11 mouse cellular contexts compared by ENCODE assay signal in the genomic region with DNA sequence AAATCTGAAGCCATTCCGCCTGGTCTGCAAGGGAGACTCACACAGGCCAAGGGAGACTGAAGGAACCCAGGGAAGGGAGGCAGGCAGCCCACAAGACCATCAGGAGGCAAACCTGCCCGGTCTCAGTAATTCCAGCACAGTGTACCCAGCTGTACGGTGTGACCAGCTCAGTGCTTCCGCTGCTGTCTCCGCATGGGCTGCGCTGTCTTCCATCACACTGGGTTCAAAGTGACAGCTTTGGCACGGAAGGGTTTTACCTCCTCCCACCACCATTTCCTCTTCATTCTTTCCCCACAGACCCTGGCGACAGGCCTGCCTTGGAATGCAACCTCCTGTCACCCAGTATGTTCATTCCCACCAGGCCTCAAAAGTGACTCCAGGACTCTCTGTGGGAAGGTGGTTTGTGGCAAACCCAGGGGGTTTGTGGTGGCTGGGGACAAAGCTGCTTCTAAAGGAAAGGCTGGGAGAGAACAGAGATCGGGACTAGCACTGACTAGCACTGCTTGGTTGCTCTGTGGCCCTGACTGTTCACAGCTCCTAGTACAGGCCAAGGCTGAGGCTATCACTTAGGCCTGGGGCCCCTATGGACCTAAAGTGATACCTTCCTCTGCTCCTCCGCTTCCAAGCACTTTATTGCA.
DNase-seq lines count a peak whose midpoint lies in the region; ATAC-seq and TF ChIP-seq lines count a peak whose summit lies in the region.
"Had no signal": no experiment of that assay in that cellular context is flagged by ENCODE, and none has a peak within 500 bp of the region (broad histone marks: within the 10 kb centered on the region; RNA-seq: fewer than 3 reads in every experiment).

No protein-coding gene starts in this region.

- H3K4me3 ChIP-seq in midbrain, postnatal 0 days (ENCODE audit: low read depth, low read length): no peak overlapping the region
- no peak overlapping the region for H3K4me3 ChIP-seq in midbrain, embryonic 16.5 days (ENCODE audit: low read depth, low read length)
- no peak overlapping the region for H3K4me3 ChIP-seq in heart, embryonic 13.5 days
- H3K4me3 ChIP-seq in limb, embryonic 11.5 days (ENCODE audit: low read depth, low read length): no peak overlapping the region
- H3K4me3 ChIP-seq: erythroblast, embryonic 14.5 days had no signal

- H3K36me3 ChIP-seq in midbrain, postnatal 0 days (ENCODE audit: insufficient read depth, low read length): no peaks in the 10 kb centered on the region
- no peaks in the 10 kb centered on the region for H3K36me3 ChIP-seq in midbrain, embryonic 16.5 days (ENCODE audit: control insufficient read depth, insufficient read depth, low read length)
- H3K36me3 ChIP-seq in heart, embryonic 13.5 days: no peaks in the 10 kb centered on the region
- H3K36me3 ChIP-seq in limb, embryonic 11.5 days (ENCODE audit: control insufficient read depth, insufficient read depth, low read length): no peaks in the 10 kb centered on the region
- H3K36me3 ChIP-seq: G1E had no signal

- no peaks in the 10 kb centered on the region for H3K27me3 ChIP-seq in midbrain, postnatal 0 days (ENCODE audit: insufficient read depth, low read length)
- no peaks in the 10 kb centered on the region for H3K27me3 ChIP-seq in midbrain, embryonic 16.5 days (ENCODE audit: control insufficient read depth, insufficient read depth, low read depth, low read length)
- no peaks in the 10 kb centered on the region; the same call in 1 of the 2 replicates for H3K27me3 ChIP-seq in heart, embryonic 13.5 days (replicated peaks)
- no peaks in the 10 kb centered on the region for H3K27me3 ChIP-seq in limb, embryonic 11.5 days (ENCODE audit: control insufficient read depth, insufficient read depth, low read length)

- H3K4me1 ChIP-seq in midbrain, postnatal 0 days (ENCODE audit: insufficient read depth, low read length): no peaks in the 10 kb centered on the region
- no peaks in the 10 kb centered on the region for H3K4me1 ChIP-seq in midbrain, embryonic 16.5 days (ENCODE audit: control insufficient read depth, insufficient read depth, low read length)
- peaks cover 30% of the 10 kb centered on the region for H3K4me1 ChIP-seq in heart, embryonic 13.5 days
- peaks cover 7% of the 10 kb centered on the region; the same call in 1 of the 2 replicates for H3K4me1 ChIP-seq in limb, embryonic 11.5 days (ENCODE audit: control insufficient read depth, insufficient read depth, low read length)

- no peak overlapping the region for H3K27ac ChIP-seq in midbrain, postnatal 0 days (ENCODE audit: low read depth, low read length)
- H3K27ac ChIP-seq in midbrain, embryonic 16.5 days (ENCODE audit: low read length): no peak overlapping the region
- H3K27ac ChIP-seq in heart, embryonic 13.5 days (replicated peaks): peak overlapping the region; percentile 86
- 0 out of 2 replicates have a peak overlapping the region, but pooled peaks have one; percentile 14 for H3K27ac ChIP-seq in limb, embryonic 11.5 days (replicated peaks; ENCODE audit: low read depth, low read length)

- TF ChIP-seq CTCF in midbrain, postnatal 0 days (IDR thresholded peaks at IDR 0.05): no peak

- no peaks in the 10 kb centered on the region for H3K9me3 ChIP-seq in midbrain, postnatal 0 days (ENCODE audit: low read length)
- H3K9me3 ChIP-seq in midbrain, embryonic 16.5 days (replicated peaks; ENCODE audit: control insufficient read depth, low read length, poor library complexity, severe bottlenecking): no peaks in the 10 kb centered on the region
- H3K9me3 ChIP-seq in heart, embryonic 13.5 days: no peaks in the 10 kb centered on the region
- H3K9me3 ChIP-seq in limb, embryonic 11.5 days (ENCODE audit: control insufficient read depth, low read length): no peaks in the 10 kb centered on the region
- H3K9me3 ChIP-seq: G1E had no signal

- intact Hi-C loops in left cerebral cortex, postnatal 10 days (cut with DNase I): no loop called here

- no peak overlapping the region for H3K9ac ChIP-seq in midbrain, postnatal 0 days (replicated peaks; ENCODE audit: low read length, poor library complexity, severe bottlenecking)
- H3K9ac ChIP-seq in midbrain, embryonic 16.5 days (ENCODE audit: low read depth, low read length): no peak overlapping the region
- no peak overlapping the region for H3K9ac ChIP-seq in heart, embryonic 13.5 days
- H3K9ac ChIP-seq in limb, embryonic 11.5 days (ENCODE audit: low read length): no peak overlapping the region

- WGBS in midbrain, postnatal 0 days: 55% methylated on average over 10 of the region's 10 CpGs
- WGBS in midbrain, embryonic 16.5 days: 56% methylated on average over 10 of the region's 10 CpGs
- 26% methylated on average over 10 of the region's 10 CpGs for WGBS in heart, embryonic 13.5 days
- WGBS in limb, embryonic 11.5 days: 52% methylated on average over 10 of the region's 10 CpGs

- peak; percentile 58; the same call in 1 of the 2 replicates for ATAC-seq in midbrain, postnatal 0 days (ENCODE audit: low FRiP score)
- no peak; the same call in 1 of the 2 replicates for ATAC-seq in midbrain, embryonic 16.5 days
- peak; percentile 42; the same call in 1 of the 2 replicates for ATAC-seq in heart, embryonic 13.5 days (ENCODE audit: extremely low read depth, insufficient number of reproducible peaks, low FRiP score, low TSS enrichment)
- no peak for ATAC-seq in limb, embryonic 11.5 days (ENCODE audit: insufficient number of reproducible peaks, low FRiP score, low TSS enrichment, low read depth)

- DNase-seq in midbrain, postnatal 0 days (ENCODE audit: low spot score): no peak
- peak; percentile 38 for DNase-seq in limb, embryonic 11.5 days (ENCODE audit: low spot score)
- peak; percentile 28 for DNase-seq in thymus, postnatal 4 days
- no peak for DNase-seq in gastrocnemius, postnatal 10 days
- DNase-seq in left cerebral cortex, postnatal 10 days (ENCODE audit: extremely low spot score in 1 of 2, low spot score in 2 of 2): no peak
- DNase-seq: kidney, adult 18-20 months had no signal

- no peak overlapping the region for H3K4me2 ChIP-seq in midbrain, postnatal 0 days (ENCODE audit: low read depth, low read length, poor library complexity, severe bottlenecking)
- no peak overlapping the region for H3K4me2 ChIP-seq in midbrain, embryonic 16.5 days (ENCODE audit: low read length)
- H3K4me2 ChIP-seq in heart, embryonic 13.5 days: no peak overlapping the region
- H3K4me2 ChIP-seq in limb, embryonic 11.5 days (ENCODE audit: low read depth, severe bottlenecking): no peak overlapping the region
- H3K4me2 ChIP-seq: liver, embryonic 11.5 days had no signal

Comparison
In these comparisons a context has a peak if more than half of its experiments do, and no peak if none do; other contexts are left out.
1. ATAC-seq: peak in midbrain, postnatal 0 days (single experiment) and heart, embryonic 13.5 days (single experiment); none in midbrain, embryonic 16.5 days (single experiment) and limb, embryonic 11.5 days (single experiment).
2. DNase-seq: peak in limb, embryonic 11.5 days (single experiment) and thymus, postnatal 4 days (single experiment); none in midbrain, postnatal 0 days (single experiment), gastrocnemius, postnatal 10 days (single experiment) and left cerebral cortex, postnatal 10 days (0 of 2).
3. H3K27ac ChIP-seq: peak in heart, embryonic 13.5 days (single experiment) and limb, embryonic 11.5 days (single experiment); none in midbrain, postnatal 0 days (single experiment) and midbrain, embryonic 16.5 days (single experiment).